Mouse (Mus musculus) forebrain, embryonic 10.5 days (tissue): Measurements from ENCODE around the gene Rtn2. TPM values are rescaled to one million over a fixed set of nuclear protein-coding genes. Genes with fewer than 3 reads are reported as not detected.

Source experiments
- DNase-seq: peaks from one replicate; pipeline ENCODE4 v3.0.0-alpha.2; 2017; ENCODE audit warnings: low spot score; ENCODE audit errors: extremely low spot score
- H3K27ac ChIP-seq: fragments of 300-500 bp; sonication (generic); 2 replicates; pipeline ENCODE4 v1.5.1; 2016; ENCODE audit warnings: mild to moderate bottlenecking
- H3K27me3 ChIP-seq: fragments of 300-500 bp; sonication (generic); 2 replicates; pipeline ENCODE4 v1.6.1; 2016; ENCODE audit warnings: mild to moderate bottlenecking; ENCODE audit not compliant: poor library complexity, severe bottlenecking
- H3K36me3 ChIP-seq: fragments of 300-500 bp; sonication (generic); replicated peaks from 2 replicates; pipeline ENCODE4 v1.6.1; 2016; ENCODE audit warnings: mild to moderate bottlenecking, moderate library complexity
- H3K4me1 ChIP-seq: fragments of 300-500 bp; sonication (generic); 2 replicates; pipeline ENCODE4 v1.6.1; 2016
- H3K4me3 ChIP-seq: fragments of 300-500 bp; sonication (generic); 2 replicates; pipeline ENCODE4 v1.5.1; 2016; ENCODE audit warnings: mild to moderate bottlenecking, moderate library complexity
- H3K9me3 ChIP-seq: fragments of 300-500 bp; sonication (generic); 2 replicates; pipeline ENCODE4 v1.6.1; 2016; ENCODE audit warnings: mild to moderate bottlenecking, moderate library complexity
- WGBS: fragments of 180-500 bp; shearing (Covaris S2); methylation state at CpG from one replicate; pipeline ENCODE4 v1.1.7; 2016; 5-methylcytosine and 5-hydroxymethylcytosine counted together
- polyA plus RNA-seq: library from polyadenylated mRNA; unstranded; fragments of >200 nt; fragmentation: Nextera tagmentation; extraction: Ambion mirVana; gene quantifications from 2 replicates; pipeline ENCODE4 v1.2.1, GENCODE M21; 2016

Rtn2 gene
- polyA plus RNA-seq, 1 experiment from 2014 or later = 33.1 TPM

GRCm38 (mm10) chr7:19337122-19337521, 54.7 kb downstream of the Rtn2 start:
- H3K27ac ChIP-seq = no peak overlapping the region

GRCm38 (mm10) chr7:19338060-19338459, 55.6 kb downstream of the Rtn2 start:
- H3K27me3 ChIP-seq = peaks cover 42% of the 10 kb centered on the region
- H3K4me3 ChIP-seq = no peak overlapping the region
- no peaks in the 10 kb centered on the region for H3K36me3 ChIP-seq
- H3K4me1 ChIP-seq = peaks cover 33% of the 10 kb centered on the region
- no peaks in the 10 kb centered on the region for H3K9me3 ChIP-seq
- WGBS = 59% methylated on average over 2 of the region's 2 CpGs
- DNase-seq = no peak
- H3K27ac ChIP-seq = no peak overlapping the region

More at GRCm38 (mm10) chr7:19337122-19337521, 54.7 kb downstream of the Rtn2 start:
- 64% methylated on average over 10 of the region's 10 CpGs for WGBS
- Histone ChIP-seq H3K27me3 (peaks cover 47% of the 10 kb centered on the region), H3K4me1 (peaks cover 32% of the 10 kb centered on the region), H3K4me3 (no peak overlapping the region), H3K36me3 (no peaks in the 10 kb centered on the region), H3K9me3 (peaks cover 3% of the 10 kb centered on the region; the same call in 1 of the 2 replicates)
- no peak for DNase-seq

GRCm38 (mm10) chr7:19338596-19338995, 56.2 kb downstream of the Rtn2 start:
- DNase-seq = no peak
- WGBS = 79% methylated on average over 7 of the region's 7 CpGs

GRCm38 (mm10) chr7:19341250-19341649, 58.8 kb downstream of the Rtn2 start:
- Histone ChIP-seq H3K27ac (peak overlapping the region; percentile 71; the same call in 1 of the 2 replicates), H3K4me1 (peaks cover 44% of the 10 kb centered on the region), H3K9me3 (no peaks in the 10 kb centered on the region), H3K36me3 (no peaks in the 10 kb centered on the region), H3K4me3 (peak overlapping the region; percentile 64), H3K27me3 (peaks cover 31% of the 10 kb centered on the region)
- no peak for DNase-seq
- 18% methylated on average over 10 of the region's 10 CpGs for WGBS

More at GRCm38 (mm10) chr7:19338596-19338995, 56.2 kb downstream of the Rtn2 start:
- H3K4me3 ChIP-seq = no peak overlapping the region
- H3K27ac ChIP-seq = no peak overlapping the region
- H3K27me3 ChIP-seq = peaks cover 39% of the 10 kb centered on the region
- H3K4me1 ChIP-seq = peaks cover 32% of the 10 kb centered on the region
- H3K36me3 ChIP-seq = no peaks in the 10 kb centered on the region
- no peaks in the 10 kb centered on the region for H3K9me3 ChIP-seq

DNA sequence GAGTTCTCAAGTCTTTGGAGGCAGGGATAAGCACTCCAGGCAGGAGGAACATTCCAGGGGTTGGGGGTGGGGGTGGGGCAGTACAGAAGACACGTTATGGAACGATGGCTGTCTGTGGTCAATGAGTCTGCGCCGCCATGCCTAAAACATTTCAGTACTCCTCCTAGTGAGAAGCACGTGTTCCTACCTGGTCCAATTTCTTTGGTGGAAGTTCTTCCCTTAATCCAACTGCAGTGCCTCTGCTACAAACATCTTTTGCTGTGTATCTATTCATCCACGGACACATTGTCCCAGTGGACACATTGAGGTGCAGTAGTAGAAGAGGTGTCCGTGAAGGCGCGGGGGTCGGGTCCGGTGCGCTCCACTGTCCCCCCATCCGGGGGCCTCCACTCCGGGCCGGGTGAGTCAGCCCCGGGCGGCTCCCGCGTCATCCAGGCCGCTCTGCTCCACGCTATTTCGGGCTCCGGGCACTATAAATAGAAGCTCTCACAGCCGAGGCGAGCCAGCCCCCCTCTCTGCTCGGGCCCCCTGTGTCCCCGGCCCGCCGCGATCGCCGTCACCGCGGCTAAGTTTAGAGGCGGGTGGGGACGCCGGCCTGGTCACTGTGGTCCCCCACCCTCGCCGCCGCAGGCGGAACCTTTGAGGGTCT, 59.5 kb downstream of the Rtn2 start:
- peak overlapping the region; percentile 71 for H3K27ac ChIP-seq
- peaks cover 46% of the 10 kb centered on the region for H3K4me1 ChIP-seq
- H3K9me3 ChIP-seq = no peaks in the 10 kb centered on the region
- DNase-seq = peak; percentile 48
- H3K36me3 ChIP-seq = no peaks in the 10 kb centered on the region
- peak overlapping the region; percentile 64 for H3K4me3 ChIP-seq
- H3K27me3 ChIP-seq = peaks cover 27% of the 10 kb centered on the region
- 2% methylated on average over 41 of the region's 41 CpGs for WGBS

DNA sequence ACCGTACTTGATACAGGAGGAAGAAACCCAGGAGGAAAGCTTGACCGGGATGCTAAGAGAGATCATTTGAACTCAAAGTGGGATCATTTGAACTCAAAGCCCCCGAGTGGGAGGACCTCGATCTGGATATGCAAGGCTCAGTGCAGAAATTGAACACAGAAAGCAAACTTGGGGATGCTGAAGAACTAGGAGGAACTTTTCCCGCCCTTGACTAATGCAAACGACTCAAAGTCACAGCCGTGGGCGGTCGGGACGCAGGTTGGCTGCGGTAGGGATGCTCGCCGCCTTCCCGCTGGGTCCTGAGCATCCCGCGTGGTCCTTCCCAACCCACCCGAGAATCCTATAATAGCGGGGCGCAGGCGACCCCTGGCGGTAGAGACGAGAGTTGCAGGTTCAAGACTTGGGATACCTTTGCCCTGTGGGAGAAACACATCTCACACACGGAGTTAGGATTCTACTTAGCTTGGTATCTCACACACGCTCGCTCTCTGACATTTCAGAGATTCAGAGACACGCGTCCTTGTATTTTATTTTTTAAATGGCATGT, 60.1 kb downstream of the Rtn2 start:
- Histone ChIP-seq H3K36me3 (no peaks in the 10 kb centered on the region; the same call in 1 of the 2 replicates), H3K27ac (peak overlapping the region; percentile 71), H3K27me3 (peaks cover 22% of the 10 kb centered on the region), H3K9me3 (no peaks in the 10 kb centered on the region), H3K4me3 (peak overlapping the region; percentile 64), H3K4me1 (peaks cover 46% of the 10 kb centered on the region)
- WGBS = under 1% methylated on average over 27 of the region's 27 CpGs
- DNase-seq = peak; percentile 88

GRCm38 (mm10) chr7:19343210-19343808, 60.9 kb downstream of the Rtn2 start:
- no peak overlapping the region for H3K27ac ChIP-seq
- H3K36me3 ChIP-seq = peaks cover 5% of the 10 kb centered on the region
- H3K27me3 ChIP-seq = peaks cover 21% of the 10 kb centered on the region
- WGBS = 3% methylated on average over 11 of the region's 11 CpGs
- H3K4me3 ChIP-seq = peak overlapping the region; percentile 64
- H3K4me1 ChIP-seq = peaks cover 46% of the 10 kb centered on the region
- peak; percentile 78 for DNase-seq
- no peaks in the 10 kb centered on the region for H3K9me3 ChIP-seq

GRCm38 (mm10) chr7:19344237-19344847, 61.9 kb downstream of the Rtn2 start, which contains the start of gene Ercc1:
Ercc1 (plus strand) TSS chr7:19344778.
- H3K4me1 ChIP-seq = peaks cover 46% of the 10 kb centered on the region
- peaks cover 17% of the 10 kb centered on the region for H3K27me3 ChIP-seq
- peak within 1 kb of the TSS; percentile 75 for H3K4me3 ChIP-seq
- no peaks in the 10 kb centered on the region for H3K9me3 ChIP-seq
- H3K27ac ChIP-seq = peak within 1 kb of the TSS; percentile 94
- peaks cover 15% of the 10 kb centered on the region for H3K36me3 ChIP-seq
- WGBS = 29% methylated on average over 12 of the region's 12 CpGs
- no peak for DNase-seq

DNA sequence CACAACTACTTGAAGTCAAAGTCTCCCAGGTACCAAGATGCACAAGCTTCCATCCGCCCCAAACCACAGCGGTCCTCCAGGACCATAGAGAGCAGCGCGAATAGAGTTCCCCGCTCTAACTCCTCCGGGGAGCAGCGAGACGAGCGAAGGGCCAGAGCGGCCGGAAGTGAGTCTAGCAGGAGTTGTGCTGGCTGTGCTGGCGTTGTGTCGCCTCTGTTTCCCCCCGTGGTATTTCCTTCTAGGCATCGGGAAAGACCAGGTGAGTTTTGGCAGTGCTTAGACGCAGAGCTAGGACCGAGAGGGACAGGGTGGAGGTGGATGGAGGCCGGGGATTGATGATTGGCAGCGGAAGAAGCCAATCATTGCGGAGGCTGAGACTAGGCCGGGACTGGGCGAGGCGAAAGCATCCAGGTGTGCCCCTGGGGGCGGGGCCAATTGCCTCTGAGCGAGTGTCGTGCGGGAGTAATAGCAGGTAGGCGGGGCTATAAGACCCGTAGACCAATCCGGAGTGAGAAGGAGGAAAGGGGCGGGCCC, 62.6 kb downstream of the Rtn2 start:
- H3K27me3 ChIP-seq = peaks cover 17% of the 10 kb centered on the region
- peak overlapping the region; percentile 94 for H3K27ac ChIP-seq
- H3K4me1 ChIP-seq = peaks cover 46% of the 10 kb centered on the region
- peak; percentile 95 for DNase-seq
- peaks cover 22% of the 10 kb centered on the region for H3K36me3 ChIP-seq
- H3K9me3 ChIP-seq = no peaks in the 10 kb centered on the region
- H3K4me3 ChIP-seq = peak overlapping the region; percentile 75
- WGBS = under 1% methylated on average over 31 of the region's 31 CpGs

Other genes with a start within 250 kb of the Rtn2 start
- not detected in 2 replicates for gene Rsph6a, start 227.9 kb upstream of the Rtn2 start, polyA plus RNA-seq
- 14.4 and 16.3 TPM in 2 replicates for gene Dmwd, start 206.4 kb upstream of the Rtn2 start, polyA plus RNA-seq
- 8.3 and 9.1 TPM in 2 replicates for gene Dmpk, start 198.8 kb upstream of the Rtn2 start, polyA plus RNA-seq
- 6.7 and 7.4 TPM in 2 replicates for gene Six5, start 188.0 kb upstream of the Rtn2 start, polyA plus RNA-seq
- gene Gm4969, start 164.3 kb upstream of the Rtn2 start, polyA plus RNA-seq = 0.81 and 1.1 TPM in 2 replicates
- 17.8 and 18.4 TPM in 2 replicates for gene Fbxo46, start 162.8 kb upstream of the Rtn2 start, polyA plus RNA-seq
- gene Qpctl, start 133.3 kb upstream of the Rtn2 start, polyA plus RNA-seq = 14.7 and 16.0 TPM in 2 replicates
- 183 and 193 TPM in 2 replicates for gene Snrpd2, start 132.9 kb upstream of the Rtn2 start, polyA plus RNA-seq
- gene Gipr, start 116.5 kb upstream of the Rtn2 start, polyA plus RNA-seq = 0.22 and 0.25 TPM in 2 replicates
- gene Eml2, start 106.2 kb upstream of the Rtn2 start, polyA plus RNA-seq = 5.3 and 6.4 TPM in 2 replicates
- gene Gpr4, start 70.1 kb upstream of the Rtn2 start, polyA plus RNA-seq = 1.6 and 2.0 TPM in 2 replicates
- gene Opa3, start 54.3 kb upstream of the Rtn2 start, polyA plus RNA-seq = 50.7 and 51.4 TPM in 2 replicates
- gene Vasp, start 10.8 kb upstream of the Rtn2 start, polyA plus RNA-seq = 47.4 and 56.9 TPM in 2 replicates
- 0.41 and 0.51 TPM in 2 replicates for gene Ppm1n, start 2.6 kb upstream of the Rtn2 start, polyA plus RNA-seq
- 0.10 TPM in 1 of 2 replicates, not detected in the other for gene Fosb, start 27.4 kb downstream of the Rtn2 start, polyA plus RNA-seq
- gene Ercc1, start 62.2 kb downstream of the Rtn2 start, polyA plus RNA-seq = 95.3 and 96.1 TPM in 2 replicates
- gene Cd3eap, start 76.9 kb downstream of the Rtn2 start, polyA plus RNA-seq = 30.9 and 32.2 TPM in 2 replicates
- 5.4 and 6.3 TPM in 2 replicates for gene Ppp1r13l, start 77.1 kb downstream of the Rtn2 start, polyA plus RNA-seq
- 26.9 and 28.7 TPM in 2 replicates for gene Ercc2, start 99.4 kb downstream of the Rtn2 start, polyA plus RNA-seq
- gene Klc3, start 121.5 kb downstream of the Rtn2 start, polyA plus RNA-seq = 3.6 and 4.8 TPM in 2 replicates
- not detected in 2 replicates for gene Ckm, start 122.2 kb downstream of the Rtn2 start, polyA plus RNA-seq
- 5.7 and 6.5 TPM in 2 replicates for gene Mark4, start 176.2 kb downstream of the Rtn2 start, polyA plus RNA-seq
- 0.82 and 0.99 TPM in 2 replicates for gene Exoc3l2, start 180.7 kb downstream of the Rtn2 start, polyA plus RNA-seq
- gene Bloc1s3, start 225.7 kb downstream of the Rtn2 start, polyA plus RNA-seq = 2.1 and 2.3 TPM in 2 replicates
- 53.8 and 60.9 TPM in 2 replicates for gene Trappc6a, start 225.8 kb downstream of the Rtn2 start, polyA plus RNA-seq
- 0.06 and 0.12 TPM in 2 replicates for gene Nkpd1, start 235.2 kb downstream of the Rtn2 start, polyA plus RNA-seq